Mouse (Mus musculus): ENCODE measurements around the gene Aida. TPM values are rescaled to one million over a fixed set of nuclear protein-coding genes. Genes with fewer than 3 reads are reported as not detected.

The Aida gene
- 25.0 and 31.2 TPM in 2 replicates for polyA plus RNA-seq (2015; fragmentation: Nextera tagmentation; extraction: Ambion mirVana)

GRCm38 (mm10) chr1:183296465-183296864, at the start of gene Aida:
Gene Aida, plus strand, starts transcription at chr1:183296590.
- Histone ChIP-seq H3K27ac (ENCODE audit: low read length) (peak within 1 kb of the TSS; percentile 67), H3K9ac (ENCODE audit: low read length) (peak within 1 kb of the TSS; percentile 69), H3K9me3 (replicated peaks; ENCODE audit: control insufficient read depth, low read length) (no peaks in the 10 kb centered on the region), H3K4me2 (ENCODE audit: low read depth, low read length) (peak within 1 kb of the TSS; percentile 63), H3K36me3 (ENCODE audit: control insufficient read depth, insufficient read depth) (peaks cover 6% of the 10 kb centered on the region; the same call in 1 of the 2 replicates), H3K4me3 (ENCODE audit: low read length) (peak within 1 kb of the TSS; percentile 57), H3K27me3 (ENCODE audit: control insufficient read depth, insufficient read depth, low read length) (no peaks in the 10 kb centered on the region), H3K4me1 (ENCODE audit: control insufficient read depth, insufficient read depth, low read length) (no peaks in the 10 kb centered on the region)
- WGBS = under 1% methylated on average over 26 of the region's 26 CpGs
- ATAC-seq (replicated peaks; ENCODE audit: extremely low read depth, insufficient read depth, low FRiP score) = peak; percentile 7; the same call in 1 of the 2 replicates

DNA sequence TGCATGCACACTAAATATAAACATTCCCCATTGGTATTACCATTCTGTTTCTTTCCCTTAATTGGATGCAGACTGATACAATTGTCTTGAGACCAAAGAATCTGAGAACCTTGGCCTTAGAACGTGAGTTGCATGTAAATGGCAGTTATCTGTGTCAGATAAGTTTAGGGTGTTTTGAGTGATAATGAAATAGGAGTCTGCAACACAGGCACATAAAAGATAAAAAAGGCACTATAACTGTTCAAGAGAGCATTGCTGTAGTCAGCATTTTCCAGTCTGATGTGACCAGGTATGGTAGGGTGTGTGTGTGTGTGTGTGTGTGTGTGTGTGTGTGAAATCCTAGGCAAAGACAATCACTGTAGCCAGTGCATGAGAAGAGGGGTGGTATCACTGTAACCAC, 48.2 kb upstream of the Aida start:
- no peaks in the 10 kb centered on the region for H3K27me3 ChIP-seq (ENCODE audit: control insufficient read depth, insufficient read depth, low read length)
- no peak overlapping the region for H3K9ac ChIP-seq (ENCODE audit: low read length)
- no peak overlapping the region for H3K27ac ChIP-seq (ENCODE audit: low read length)
- no peak overlapping the region for H3K4me3 ChIP-seq (ENCODE audit: low read length)
- 15% methylated on average over 1 of the region's 1 CpGs for WGBS
- H3K36me3 ChIP-seq (ENCODE audit: control insufficient read depth, insufficient read depth) = no peaks in the 10 kb centered on the region
- no peak for ATAC-seq (replicated peaks; ENCODE audit: extremely low read depth, insufficient read depth, low FRiP score)
- no peak overlapping the region for H3K4me2 ChIP-seq (ENCODE audit: low read depth, low read length)
- 0 out of 2 replicates have a peak, but pooled peaks cover 4% of the 10 kb centered on the region for H3K9me3 ChIP-seq (replicated peaks; ENCODE audit: control insufficient read depth, low read length)
- no peaks in the 10 kb centered on the region for H3K4me1 ChIP-seq (ENCODE audit: control insufficient read depth, insufficient read depth, low read length)

DNA sequence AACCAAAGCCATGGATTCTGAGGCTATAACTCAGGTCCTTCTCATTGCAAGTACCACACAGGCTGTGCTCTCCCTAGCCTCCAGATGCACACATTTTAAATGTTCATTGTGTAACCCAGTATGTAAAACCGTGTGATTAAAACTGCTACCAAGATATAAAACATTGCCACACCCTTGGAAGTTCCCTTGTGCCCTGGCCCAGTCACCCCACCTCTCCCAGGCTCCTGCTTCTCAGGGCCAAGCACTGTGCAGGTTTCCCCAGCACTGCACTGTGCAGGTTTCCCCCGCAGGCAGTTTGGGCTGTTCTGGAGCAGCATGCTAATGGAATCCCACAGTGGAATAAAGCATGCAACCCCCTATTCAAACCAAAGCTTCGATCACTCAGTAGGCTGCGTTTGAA, 45.8 kb upstream of the Aida start:
- no peaks in the 10 kb centered on the region for H3K9me3 ChIP-seq (replicated peaks; ENCODE audit: control insufficient read depth, low read length)
- WGBS = 71% methylated on average over 4 of the region's 4 CpGs

DNA sequence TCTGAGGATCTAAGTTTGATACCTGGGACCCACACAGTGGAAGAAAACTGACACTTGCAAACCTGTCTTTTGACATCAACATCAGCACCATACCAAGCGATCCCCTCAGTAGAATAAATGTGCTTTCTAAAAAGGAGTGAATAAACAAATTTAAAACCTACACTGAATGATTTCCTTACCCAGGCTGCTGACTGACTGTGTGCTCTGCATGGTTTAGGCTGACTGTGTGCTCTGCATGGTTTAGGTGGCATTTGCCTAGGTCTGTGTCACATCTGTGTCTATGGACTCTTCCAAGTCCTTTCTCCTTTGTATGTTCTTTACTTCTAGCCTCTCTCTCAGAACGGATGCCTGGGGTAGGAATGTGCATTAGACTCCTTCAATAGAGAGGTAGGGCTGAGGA, 44.6 kb upstream of the Aida start:
- H3K9me3 ChIP-seq (replicated peaks; ENCODE audit: control insufficient read depth, low read length) = no peaks in the 10 kb centered on the region
- no peak overlapping the region for H3K27ac ChIP-seq (ENCODE audit: low read length)
- no peaks in the 10 kb centered on the region for H3K36me3 ChIP-seq (ENCODE audit: control insufficient read depth, insufficient read depth)
- no peak for ATAC-seq (replicated peaks; ENCODE audit: extremely low read depth, insufficient read depth, low FRiP score)
- H3K4me1 ChIP-seq (ENCODE audit: control insufficient read depth, insufficient read depth, low read length) = no peaks in the 10 kb centered on the region
- H3K9ac ChIP-seq (ENCODE audit: low read length) = no peak overlapping the region
- no peak overlapping the region for H3K4me3 ChIP-seq (ENCODE audit: low read length)
- no peaks in the 10 kb centered on the region for H3K27me3 ChIP-seq (ENCODE audit: control insufficient read depth, insufficient read depth, low read length)
- no peak overlapping the region for H3K4me2 ChIP-seq (ENCODE audit: low read depth, low read length)
- 74% methylated on average over 2 of the region's 2 CpGs for WGBS

More for the DNA sequence above, 45.8 kb upstream of the Aida start:
- no peak overlapping the region for H3K4me2 ChIP-seq (ENCODE audit: low read depth, low read length)
- no peaks in the 10 kb centered on the region for H3K27me3 ChIP-seq (ENCODE audit: control insufficient read depth, insufficient read depth, low read length)
- ATAC-seq (replicated peaks; ENCODE audit: extremely low read depth, insufficient read depth, low FRiP score) = no peak
- no peaks in the 10 kb centered on the region for H3K36me3 ChIP-seq (ENCODE audit: control insufficient read depth, insufficient read depth)
- H3K27ac ChIP-seq (ENCODE audit: low read length) = no peak overlapping the region
- H3K9ac ChIP-seq (ENCODE audit: low read length) = no peak overlapping the region
- no peaks in the 10 kb centered on the region for H3K4me1 ChIP-seq (ENCODE audit: control insufficient read depth, insufficient read depth, low read length)
- H3K4me3 ChIP-seq (ENCODE audit: low read length) = no peak overlapping the region

GRCm38 (mm10) chr1:183252574-183252973, 43.8 kb upstream of the Aida start:
- ATAC-seq (replicated peaks; ENCODE audit: extremely low read depth, insufficient read depth, low FRiP score) = no peak
- Histone ChIP-seq H3K4me2 (ENCODE audit: low read depth, low read length) (no peak overlapping the region), H3K4me3 (ENCODE audit: low read length) (no peak overlapping the region), H3K4me1 (ENCODE audit: control insufficient read depth, insufficient read depth, low read length) (no peaks in the 10 kb centered on the region), H3K27me3 (ENCODE audit: control insufficient read depth, insufficient read depth, low read length) (no peaks in the 10 kb centered on the region), H3K27ac (ENCODE audit: low read length) (no peak overlapping the region), H3K36me3 (ENCODE audit: control insufficient read depth, insufficient read depth) (no peaks in the 10 kb centered on the region), H3K9ac (ENCODE audit: low read length) (no peak overlapping the region), H3K9me3 (replicated peaks; ENCODE audit: control insufficient read depth, low read length) (no peaks in the 10 kb centered on the region)
- WGBS = 66% methylated on average over 10 of the region's 10 CpGs

- WGBS = 52% methylated on average over 13 of the region's 13 CpGs
- peaks cover 11% of the 10 kb centered on the region for H3K4me1 ChIP-seq (ENCODE audit: control insufficient read depth, insufficient read depth, low read length)
- peak; percentile 87 for ATAC-seq (replicated peaks; ENCODE audit: extremely low read depth, insufficient read depth, low FRiP score)
- peak overlapping the region; percentile 31 for H3K4me2 ChIP-seq (ENCODE audit: low read depth, low read length)
- H3K27me3 ChIP-seq (ENCODE audit: control insufficient read depth, insufficient read depth, low read length) = no peaks in the 10 kb centered on the region
- no peak overlapping the region for H3K4me3 ChIP-seq (ENCODE audit: low read length)
- H3K36me3 ChIP-seq (ENCODE audit: control insufficient read depth, insufficient read depth) = no peaks in the 10 kb centered on the region
- no peaks in the 10 kb centered on the region for H3K9me3 ChIP-seq (replicated peaks; ENCODE audit: control insufficient read depth, low read length)
- no peak overlapping the region for H3K27ac ChIP-seq (ENCODE audit: low read length)
- H3K9ac ChIP-seq (ENCODE audit: low read length) = no peak overlapping the region
These were observed 32.0 kb upstream of the Aida start for GRCm38 (mm10) chr1:183264145-183265008.

GRCm38 (mm10) chr1:183265921-183266467, 30.4 kb upstream of the Aida start:
- H3K4me3 ChIP-seq (ENCODE audit: low read length) = no peak overlapping the region
- H3K4me2 ChIP-seq (ENCODE audit: low read depth, low read length) = peak overlapping the region; percentile 24; the same call in 1 of the 2 replicates
- no peak overlapping the region for H3K27ac ChIP-seq (ENCODE audit: low read length)
- H3K9ac ChIP-seq (ENCODE audit: low read length) = no peak overlapping the region
- no peaks in the 10 kb centered on the region for H3K27me3 ChIP-seq (ENCODE audit: control insufficient read depth, insufficient read depth, low read length)
- H3K9me3 ChIP-seq (replicated peaks; ENCODE audit: control insufficient read depth, low read length) = no peaks in the 10 kb centered on the region
- H3K36me3 ChIP-seq (ENCODE audit: control insufficient read depth, insufficient read depth) = no peaks in the 10 kb centered on the region
- H3K4me1 ChIP-seq (ENCODE audit: control insufficient read depth, insufficient read depth, low read length) = peaks cover 11% of the 10 kb centered on the region
- peak; percentile 57; the same call in 1 of the 2 replicates for ATAC-seq (replicated peaks; ENCODE audit: extremely low read depth, insufficient read depth, low FRiP score)
- 49% methylated on average over 14 of the region's 14 CpGs for WGBS

- Histone ChIP-seq H3K27ac (ENCODE audit: low read length) (no peak overlapping the region), H3K9ac (ENCODE audit: low read length) (no peak overlapping the region), H3K9me3 (replicated peaks; ENCODE audit: control insufficient read depth, low read length) (no peaks in the 10 kb centered on the region), H3K4me2 (ENCODE audit: low read depth, low read length) (no peak overlapping the region), H3K36me3 (ENCODE audit: control insufficient read depth, insufficient read depth) (no peaks in the 10 kb centered on the region), H3K4me3 (ENCODE audit: low read length) (no peak overlapping the region), H3K27me3 (ENCODE audit: control insufficient read depth, insufficient read depth, low read length) (no peaks in the 10 kb centered on the region), H3K4me1 (ENCODE audit: control insufficient read depth, insufficient read depth, low read length) (peaks cover 11% of the 10 kb centered on the region)
- no peak for ATAC-seq (replicated peaks; ENCODE audit: extremely low read depth, insufficient read depth, low FRiP score)
- WGBS = 67% methylated on average over 6 of the region's 6 CpGs
These were observed 28.7 kb upstream of the Aida start for GRCm38 (mm10) chr1:183267666-183268065.
